Mouse (Mus musculus) liver, postnatal 0 days (tissue): ENCODE data around the gene Krt83. TPM values are rescaled to one million over a fixed set of nuclear protein-coding genes. Genes with fewer than 3 reads are reported as not detected.

ENCODE experiments used
- ATAC-seq: fragments of 200-750 bp; cut with Nextera tagmentation; 2 replicates; pipeline ENCODE4 v1.8.0; 2017; ENCODE audit warnings: mild to moderate bottlenecking, moderate library complexity
- DNase-seq: peaks from one replicate; pipeline ENCODE4 v3.0.0-alpha.2; 2016
- H3K27ac ChIP-seq: fragments of 300-500 bp; sonication (generic); 2 replicates; pipeline ENCODE4 v1.5.1; 2014; ENCODE audit warnings: antibody characterized with exemption, moderate library complexity, mild to moderate bottlenecking, low read depth
- H3K27me3 ChIP-seq: fragments of 300-500 bp; sonication (generic); 2 replicates; pipeline ENCODE4 v1.6.1; 2014; ENCODE audit warnings: low read length, control low read depth, mixed read lengths; ENCODE audit not compliant: insufficient read depth
- H3K36me3 ChIP-seq: fragments of 300-500 bp; sonication (generic); replicated peaks from 2 replicates; pipeline ENCODE4 v1.6.1; 2014; ENCODE audit warnings: mild to moderate bottlenecking, control low read depth, low read length, moderate library complexity, mixed read lengths; ENCODE audit not compliant: insufficient read depth
- H3K4me1 ChIP-seq: fragments of 300-500 bp; sonication (generic); 2 replicates; pipeline ENCODE4 v1.6.1; 2014; ENCODE audit warnings: antibody characterized with exemption, mild to moderate bottlenecking, control low read depth; ENCODE audit not compliant: insufficient read depth
- H3K4me2 ChIP-seq: fragments of 300-500 bp; sonication (generic); 2 replicates; pipeline ENCODE4 v1.6.1; 2014; ENCODE audit warnings: low read depth, mild to moderate bottlenecking, low read length, moderate library complexity, mixed read lengths
- H3K4me3 ChIP-seq: fragments of 300-500 bp; sonication (generic); 2 replicates; pipeline ENCODE4 v1.5.1; 2014; ENCODE audit warnings: low read depth, low read length
- H3K9ac ChIP-seq: fragments of 300-500 bp; sonication (generic); replicated peaks from 2 replicates; pipeline ENCODE4 v1.6.1; 2014; ENCODE audit warnings: mild to moderate bottlenecking, moderate library complexity
- H3K9me3 ChIP-seq: fragments of 300-500 bp; sonication (generic); 2 replicates; pipeline ENCODE4 v1.6.1; 2016; ENCODE audit warnings: mild to moderate bottlenecking, control low read depth, low read length, mixed read lengths
- CTCF ChIP-seq: sonication (generic); IDR thresholded peaks from 2 replicates; pipeline ENCODE4 v1.5.1; 2016; ENCODE audit warnings: antibody characterized with exemption, low read depth
- EP300 ChIP-seq: IDR thresholded peaks from 2 replicates; pipeline ENCODE4 v1.6.1; 2016; ENCODE audit warnings: antibody characterized with exemption, low read depth, mild to moderate bottlenecking
- WGBS: fragments of 180-500 bp; shearing (Covaris S2); extraction: QIAGEN DNeasy Blood & Tissue Kit; methylation state at CpG from one replicate; pipeline ENCODE4 v1.1.7; 2014; ENCODE audit not compliant: insufficient replicate concordance; 5-methylcytosine and 5-hydroxymethylcytosine counted together
- polyA plus RNA-seq: library from polyadenylated mRNA; unstranded; fragments of >200 nt; fragmentation: Nextera tagmentation; extraction: Ambion mirVana; gene quantifications from 2 replicates; pipeline ENCODE4 v1.2.1, GENCODE M21; 2015

Gene Krt83
- polyA plus RNA-seq = 0.33 and 0.58 TPM in 2 replicates

DNA sequence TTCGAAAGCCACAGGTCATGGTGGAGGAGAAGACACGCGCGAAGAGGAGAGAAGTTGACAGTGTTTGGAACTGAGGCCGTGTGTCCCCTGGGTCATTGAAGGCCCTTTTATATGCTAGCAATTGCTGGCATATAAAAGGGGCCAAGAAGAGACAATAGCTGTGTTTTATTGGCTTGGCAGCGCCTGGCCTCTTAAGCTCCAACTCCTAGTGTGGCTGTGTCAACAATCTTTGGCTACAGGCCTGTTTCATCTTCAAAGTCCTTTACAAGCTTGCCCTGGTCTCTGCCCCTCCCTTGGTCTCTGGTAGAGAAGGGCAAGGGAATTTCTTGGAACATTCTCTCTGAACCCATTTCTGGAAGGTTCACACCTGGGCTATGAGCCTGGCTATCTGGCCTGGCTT, at the start of gene Krt83:
Krt83 (minus strand) TSS at position 82 of the 400 bp plus-strand sequence.
- H3K4me1 ChIP-seq = no peaks in the 10 kb centered on the region
- 74% methylated on average over 6 of the region's 6 CpGs for WGBS
- H3K27ac ChIP-seq = no peak within 1 kb of the TSS
- ATAC-seq (no peak), DNase-seq (no peak)
- no peaks in the 10 kb centered on the region for H3K9me3 ChIP-seq
- no peaks in the 10 kb centered on the region for H3K27me3 ChIP-seq
- TF ChIP-seq CTCF (no peak), EP300 (no peak)
- no peak within 1 kb of the TSS for H3K9ac ChIP-seq
- no peak within 1 kb of the TSS for H3K4me3 ChIP-seq
- no peaks in the 10 kb centered on the region for H3K36me3 ChIP-seq
- H3K4me2 ChIP-seq = no peak within 1 kb of the TSS

DNA sequence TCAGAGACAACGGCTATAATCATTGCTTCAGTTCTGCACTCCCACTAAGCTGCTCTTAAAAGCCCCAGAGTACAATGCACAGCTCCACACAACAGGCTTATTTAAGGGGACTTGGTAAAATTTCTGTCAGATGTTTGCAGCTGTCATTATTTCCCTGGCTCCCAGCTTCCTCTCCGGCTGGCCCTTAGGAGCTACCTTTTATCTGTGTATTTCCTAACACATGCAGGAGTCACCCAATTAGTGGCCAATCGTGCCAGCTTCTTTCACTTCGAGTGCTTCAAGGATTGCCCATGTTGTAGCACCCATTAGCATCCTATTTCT, 47.2 kb upstream of the Krt83 start:
- ATAC-seq = no peak
- Histone ChIP-seq H3K27me3 (no peaks in the 10 kb centered on the region), H3K9ac (no peak overlapping the region), H3K36me3 (no peaks in the 10 kb centered on the region), H3K9me3 (no peaks in the 10 kb centered on the region), H3K4me3 (no peak overlapping the region), H3K4me2 (no peak overlapping the region), H3K4me1 (no peaks in the 10 kb centered on the region), H3K27ac (no peak overlapping the region)
- 58% methylated on average over 4 of the region's 4 CpGs for WGBS
- DNase-seq = no peak
- no peak for TF ChIP-seq EP300
- TF ChIP-seq CTCF = no peak

DNA sequence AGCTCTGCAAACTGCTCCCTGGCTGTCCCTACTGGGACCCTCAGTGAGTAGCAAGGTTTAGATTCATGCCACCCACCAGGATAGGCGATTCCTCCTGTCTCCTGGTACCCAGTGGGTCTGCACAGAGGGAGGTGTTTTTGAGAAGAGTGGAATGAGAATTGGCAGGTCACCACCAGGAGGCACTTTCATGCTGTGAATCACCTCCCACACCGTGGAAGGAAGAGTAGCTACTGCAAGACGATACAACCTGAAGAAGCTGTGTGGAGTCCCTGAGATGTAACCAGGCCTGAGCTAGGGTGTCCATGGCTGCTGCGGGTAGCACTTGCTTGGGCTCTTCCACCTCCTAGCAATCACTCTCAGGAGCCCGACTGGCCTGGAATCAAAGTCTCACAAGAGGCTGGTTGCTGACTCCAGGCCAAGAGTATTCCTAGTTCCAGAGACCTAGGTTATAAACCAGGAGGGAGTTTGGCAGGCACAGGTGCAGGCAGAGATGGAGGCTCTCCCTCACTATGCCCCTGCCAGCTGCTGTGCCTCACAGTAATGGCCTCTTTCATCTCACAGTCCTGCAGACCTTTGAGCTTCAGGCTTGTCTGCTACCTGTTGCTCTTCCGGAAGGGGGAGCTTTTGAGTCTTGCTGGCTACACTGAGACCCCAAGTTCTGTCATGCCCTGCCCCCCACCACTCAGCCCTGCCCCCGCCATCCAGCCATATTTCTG, 46.7 kb upstream of the Krt83 start:
- H3K36me3 ChIP-seq = no peaks in the 10 kb centered on the region
- no peaks in the 10 kb centered on the region for H3K27me3 ChIP-seq
- DNase-seq (no peak), ATAC-seq (no peak)
- H3K9me3 ChIP-seq = no peaks in the 10 kb centered on the region
- H3K27ac ChIP-seq = no peak overlapping the region
- no peak overlapping the region for H3K9ac ChIP-seq
- WGBS = 36% methylated on average over 7 of the region's 7 CpGs
- no peaks in the 10 kb centered on the region for H3K4me1 ChIP-seq
- 0 out of 2 replicates have a peak, but pooled peaks have one; percentile 3 for TF ChIP-seq CTCF
- no peak for TF ChIP-seq EP300
- H3K4me3 ChIP-seq = no peak overlapping the region
- H3K4me2 ChIP-seq = no peak overlapping the region

DNA sequence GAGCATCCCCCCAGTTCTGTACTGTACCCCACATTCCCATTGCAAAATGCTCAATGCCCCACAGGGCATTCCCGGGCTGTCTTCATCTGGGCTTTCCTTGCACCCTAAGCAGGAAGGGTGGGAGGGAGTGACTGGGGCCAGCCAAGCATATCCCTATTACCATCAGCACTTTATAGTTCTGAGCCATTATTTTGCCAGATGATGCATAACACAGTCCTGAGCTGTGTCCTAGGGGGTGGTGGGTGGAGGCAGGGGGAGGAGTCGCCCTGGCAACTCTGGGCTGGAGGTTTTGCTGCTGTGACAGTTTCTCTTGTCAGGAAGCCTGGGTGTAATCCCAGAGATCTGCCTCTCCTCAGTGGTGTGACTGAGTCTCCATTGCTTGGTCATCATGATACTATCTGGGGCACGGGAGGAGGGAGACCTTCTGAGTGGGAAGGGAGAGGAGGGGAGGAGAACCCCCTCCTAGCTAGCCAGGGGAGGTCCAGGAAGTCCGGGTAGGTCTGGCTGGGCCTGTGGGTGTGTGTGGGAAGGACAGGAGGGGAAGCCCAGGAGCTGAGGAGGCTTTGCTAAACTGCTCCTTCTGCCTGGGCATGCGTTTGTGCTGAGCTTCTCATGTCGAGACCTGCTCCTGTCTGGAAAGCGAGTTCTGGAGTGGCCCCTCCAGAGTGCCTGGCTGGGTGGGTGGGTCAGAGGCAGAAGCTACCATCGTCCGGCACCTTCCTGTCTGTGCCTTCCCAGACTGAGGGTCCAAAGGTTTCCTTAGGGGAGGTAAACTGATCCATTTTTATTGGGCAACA, 44.9 kb upstream of the Krt83 start:
- no peak for DNase-seq
- H3K36me3 ChIP-seq = no peaks in the 10 kb centered on the region
- no peak overlapping the region for H3K9ac ChIP-seq
- H3K4me2 ChIP-seq = no peak overlapping the region
- TF ChIP-seq CTCF (no peak), EP300 (no peak)
- H3K4me1 ChIP-seq = no peaks in the 10 kb centered on the region
- H3K4me3 ChIP-seq = no peak overlapping the region
- no peak for ATAC-seq
- no peaks in the 10 kb centered on the region for H3K9me3 ChIP-seq
- 50% methylated on average over 8 of the region's 9 CpGs for WGBS
- H3K27me3 ChIP-seq = no peaks in the 10 kb centered on the region
- H3K27ac ChIP-seq = no peak overlapping the region

DNA sequence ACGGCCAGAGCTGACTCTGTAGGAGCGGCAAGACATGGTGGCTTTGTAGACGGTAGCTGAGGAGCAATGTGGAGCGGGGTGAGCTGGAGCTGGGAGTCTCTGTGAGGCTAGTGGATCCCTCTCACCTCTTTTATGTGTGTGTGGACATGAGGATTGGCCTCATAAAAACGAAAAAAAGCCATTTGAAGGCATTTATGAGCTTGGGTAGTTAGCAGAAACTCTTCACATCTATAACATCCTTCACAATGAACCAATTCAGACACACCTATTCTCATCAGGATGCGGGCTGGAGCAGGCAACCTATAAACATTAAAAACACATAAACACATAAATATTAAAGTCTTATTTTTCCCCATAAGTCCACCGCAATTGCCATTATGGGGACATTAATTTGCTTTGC, 41.4 kb upstream of the Krt83 start, which contains the start of gene Krt84:
Krt84 (minus strand) TSS at position 101 of the 400 bp plus-strand sequence.
- no peak within 1 kb of the TSS for H3K4me2 ChIP-seq
- DNase-seq = no peak
- WGBS = 77% methylated on average over 7 of the region's 7 CpGs
- no peaks in the 10 kb centered on the region for H3K9me3 ChIP-seq
- H3K36me3 ChIP-seq = no peaks in the 10 kb centered on the region
- no peak within 1 kb of the TSS for H3K4me3 ChIP-seq
- no peaks in the 10 kb centered on the region for H3K4me1 ChIP-seq
- H3K9ac ChIP-seq = no peak within 1 kb of the TSS
- no peaks in the 10 kb centered on the region for H3K27me3 ChIP-seq
- no peak within 1 kb of the TSS for H3K27ac ChIP-seq
- TF ChIP-seq EP300 (no peak), CTCF (no peak)
- ATAC-seq = no peak

DNA sequence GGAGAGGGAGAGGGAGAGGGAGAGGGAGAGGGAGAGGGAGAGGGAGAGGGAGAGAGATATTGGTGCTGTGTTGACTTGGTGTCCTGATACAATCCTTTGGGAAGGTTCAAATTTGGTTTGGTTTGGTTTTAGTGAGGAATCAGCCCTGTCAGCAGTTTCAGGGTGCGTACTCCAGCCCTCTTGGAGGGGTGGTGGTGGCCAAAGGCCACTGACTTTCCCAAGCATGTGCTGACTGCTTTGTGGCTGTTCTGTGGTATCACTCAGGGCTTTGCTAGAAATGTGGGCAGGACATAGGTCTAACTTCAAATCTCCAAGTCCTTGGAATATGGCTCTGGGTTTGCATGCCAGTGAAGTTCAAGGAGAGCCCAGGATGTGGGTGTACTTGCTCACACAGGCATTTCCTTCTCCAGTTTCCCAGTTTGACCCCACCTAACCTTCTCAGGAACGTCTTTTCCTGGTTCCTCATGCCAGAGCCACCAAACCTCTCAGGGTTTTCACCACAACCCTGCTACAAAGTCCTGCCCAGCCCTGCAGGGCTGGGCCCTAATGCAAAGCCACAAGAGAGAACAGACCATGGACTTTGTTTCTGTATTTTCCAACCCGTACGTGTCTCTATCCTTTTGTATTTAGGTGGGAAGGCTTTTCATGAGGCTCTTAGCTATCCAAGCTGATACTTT, 31.4 kb upstream of the Krt83 start:
- Histone ChIP-seq H3K27me3 (0 out of 2 replicates have a peak, but pooled peaks cover 6% of the 10 kb centered on the region), H3K4me1 (no peaks in the 10 kb centered on the region), H3K4me3 (no peak overlapping the region), H3K36me3 (no peaks in the 10 kb centered on the region), H3K4me2 (no peak overlapping the region), H3K27ac (no peak overlapping the region), H3K9ac (no peak overlapping the region), H3K9me3 (no peaks in the 10 kb centered on the region)
- ATAC-seq (no peak), DNase-seq (no peak)
- WGBS = 53% methylated on average over 4 of the region's 4 CpGs
- no peak for TF ChIP-seq EP300
- TF ChIP-seq CTCF = no peak
